Mouse (Mus musculus) urinary bladder, postnatal 4 days (tissue): ENCODE measurements around the gene Trir.

Experiments
- DNase-seq, 2 experiments: peaks; one replicate each; pipeline ENCODE4 v3.0.0; 2021 to 2022; ENCODE audit warnings: low spot score in 2 of 2

Gene Trir

GRCm38 (mm10) chr8:85026670-85027515 is at the start of gene Trir:
Gene Trir (plus strand): TSS chr8:85026823.
- DNase-seq, result peak; percentile 94 to 97

GRCm38 (mm10) chr8:84977435-84978247 is 49.0 kb upstream of the Trir start:
- peak in 1 of 2 experiments; percentile 51 for DNase-seq

GRCm38 (mm10) chr8:84978248-84978940 is 48.2 kb upstream of the Trir start, which contains the start of gene Junb:
Gene Junb (minus strand): TSS chr8:84978718.
- DNase-seq, result peak; percentile 92 to 93

GRCm38 (mm10) chr8:84979599-84980421 is 46.8 kb upstream of the Trir start:
- DNase-seq, result peak; percentile 92

GRCm38 (mm10) chr8:84980622-84981358 is 45.8 kb upstream of the Trir start:
- peak; percentile 73 to 76 for DNase-seq

- DNase-seq, result no peak
Measured at GRCm38 (mm10) chr8:84981644-84982498, 44.8 kb upstream of the Trir start.

GRCm38 (mm10) chr8:84982499-84983011 is 44.1 kb upstream of the Trir start:
- no peak for DNase-seq

- DNase-seq, result peak in 1 of 2 experiments; percentile 62
Measured at GRCm38 (mm10) chr8:84984294-84985048, 42.2 kb upstream of the Trir start.

GRCm38 (mm10) chr8:84985049-84985683 is 41.5 kb upstream of the Trir start:
- DNase-seq, result no peak

- peak; percentile 80 to 89 for DNase-seq
Measured at GRCm38 (mm10) chr8:84985684-84986378, 40.8 kb upstream of the Trir start.

GRCm38 (mm10) chr8:84986379-84986945 is 40.2 kb upstream of the Trir start:
- DNase-seq, result no peak

- DNase-seq, result no peak
Measured at GRCm38 (mm10) chr8:84987388-84987787, 39.2 kb upstream of the Trir start.

GRCm38 (mm10) chr8:84987903-84988302 is 38.7 kb upstream of the Trir start:
- no peak for DNase-seq

GRCm38 (mm10) chr8:84989311-84989731 is 37.3 kb upstream of the Trir start:
- DNase-seq, result peak; percentile 58 to 71

GRCm38 (mm10) chr8:84989810-84990209 is 36.8 kb upstream of the Trir start:
- DNase-seq, result peak; percentile 89 to 95

GRCm38 (mm10) chr8:84990349-84990748 is 36.3 kb upstream of the Trir start, which contains the start of gene Hook2:
Gene Hook2 (plus strand): TSS chr8:84990603.
- DNase-seq, result peak; percentile 95 to 98

GRCm38 (mm10) chr8:84990836-84991235 is 35.8 kb upstream of the Trir start:
- peak; percentile 63 to 74 for DNase-seq
